ENCODE assay signal across 8 mouse cellular contexts in genomic region chr3:52262431-52263161, GRCm38 (mm10). TPM values are rescaled to one million over a fixed set of nuclear protein-coding genes. Genes with fewer than 3 reads are reported as not detected.
DNase-seq lines count a peak whose midpoint lies in the region; ATAC-seq and TF ChIP-seq lines count a peak whose summit lies in the region.

No protein-coding gene starts in this region.

- no peaks in the 10 kb centered on the region for H3K27me3 ChIP-seq in small intestine, adult 2 months (ENCODE audit: control insufficient read depth, insufficient read depth, low read length)

- 54% methylated on average over 13 of the region's 13 CpGs for WGBS in small intestine, adult 2 months

- H3K4me1 ChIP-seq in small intestine, adult 2 months (ENCODE audit: control insufficient read depth, insufficient read depth, insufficient read length, low read length): peaks cover 4% of the 10 kb centered on the region; the same call in 1 of the 2 replicates

- ATAC-seq in erythroid progenitor cell, adult 5-6 weeks (replicated peaks; ENCODE audit: low FRiP score, poor library complexity, severe bottlenecking): no peak

- H3K4me3 ChIP-seq in layer of hippocampus, adult 2 months: no peak overlapping the region
- no peak overlapping the region for H3K4me3 ChIP-seq in small intestine, adult 2 months (ENCODE audit: low read depth, low read length)

- DNase-seq in CD4-positive, CD25-positive, alpha-beta regulatory T cell, adult 2 months (ENCODE audit: low read depth, low spot score): peak; percentile 92
- DNase-seq in T-cell, adult 2 months (ENCODE audit: low spot score): peak; percentile 83
- peak; percentile 83 to 89 for DNase-seq in cerebellum, postnatal 25 days
- DNase-seq in gastrocnemius, postnatal 25 days: peak; percentile 45
- peak; percentile 71 to 84 for DNase-seq in layer of hippocampus, adult 2 months (ENCODE audit: low spot score in 2 of 2)
- DNase-seq in lung, postnatal 36 days: peak; percentile 93

- TF ChIP-seq CTCF in layer of hippocampus, adult 2 months (conservative IDR thresholded peaks at IDR 0.05): peak; percentile 98
- peak; percentile 88; the same call in 1 of the 2 replicates for TF ChIP-seq CTCF in small intestine, adult 2 months (IDR thresholded peaks at IDR 0.05; ENCODE audit: extremely low read depth, insufficient read length, insufficient replicate concordance, low read depth, low read length)

- no peaks in the 10 kb centered on the region for H3K36me3 ChIP-seq in small intestine, adult 2 months (ENCODE audit: control insufficient read depth, insufficient read depth, low read length)

- no peak for TF ChIP-seq POLR2A in small intestine, adult 2 months (IDR thresholded peaks at IDR 0.05; ENCODE audit: low read depth, low read length)

- H3K27ac ChIP-seq in layer of hippocampus, adult 2 months: peak overlapping the region; percentile 32; the same call in 1 of the 2 replicates
- H3K27ac ChIP-seq in small intestine, adult 2 months (ENCODE audit: insufficient read depth, low read depth, low read length): no peak overlapping the region

RNA-seq across cellular contexts. Expression of gene Foxo1, which starts 5.5 kb away (rescaled TPM):
- 10 to 100 TPM; 15.5 to 19.3 TPM for total RNA-seq in gastrocnemius, postnatal 25 days (2021)
- total RNA-seq in layer of hippocampus, adult 2 months (2021): 10 to 100 TPM; 22.4 to 23.5 TPM
- polyA plus RNA-seq in small intestine, adult 2 months (2012; rRNA removed): 6.0 and 13.3 TPM in 2 replicates
- total RNA-seq in erythroid progenitor cell, adult 5-6 weeks (2015; ENCODE audit: low replicate concordance): 10.5 and 11.3 TPM in 2 replicates
- 0.90 and 0.91 TPM in 2 replicates for total RNA-seq in erythroid progenitor cell, adult 5-6 weeks (2017; ENCODE audit: low replicate concordance)
